Mouse (Mus musculus): ENCODE data around the gene Pitpnb. TPM values are rescaled to one million over a fixed set of nuclear protein-coding genes. Genes with fewer than 3 reads are reported as not detected.

The Pitpnb gene
- polyA plus RNA-seq, 1 experiment from 2014 or later = 61.2 TPM

DNA sequence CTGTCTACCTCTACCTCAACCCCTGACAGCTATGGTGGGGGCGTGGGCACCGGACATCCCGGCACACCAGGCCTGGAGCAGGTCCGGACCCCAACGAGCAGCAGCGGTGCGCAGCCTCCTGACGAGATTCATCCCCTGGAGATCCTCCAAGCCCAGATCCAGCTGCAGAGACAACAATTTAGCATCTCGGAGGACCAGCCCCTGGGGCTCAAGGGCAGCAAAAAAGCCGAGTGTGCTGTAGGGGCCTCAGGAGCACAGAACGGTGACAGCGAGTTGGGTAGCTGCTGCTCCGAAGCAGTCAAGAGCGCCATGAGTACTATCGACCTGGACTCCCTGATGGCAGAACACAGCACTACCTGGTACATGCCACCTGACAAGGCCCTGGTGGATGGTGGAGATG lies 90.9 kb downstream of the Pitpnb start:
- 78% methylated on average over 15 of the region's 15 CpGs for WGBS
- no peak for DNase-seq (ENCODE audit: low spot score)
- H3K9ac ChIP-seq (ENCODE audit: low read length) = 0 out of 2 replicates have a peak overlapping the region, but pooled peaks have one; percentile 31
- H3K27me3 ChIP-seq (ENCODE audit: control insufficient read depth, insufficient read depth, low read length) = peaks cover 7% of the 10 kb centered on the region; the same call in 1 of the 2 replicates
- peak overlapping the region; percentile 80 for H3K4me3 ChIP-seq (ENCODE audit: low read depth, low read length)
- H3K27ac ChIP-seq (replicated peaks) = no peak overlapping the region
- TF ChIP-seq CTCF (IDR thresholded peaks at IDR 0.05; ENCODE audit: low read depth) (no peak), EP300 (optimal IDR thresholded peaks at IDR 0.05) (no peak)
- no peaks in the 10 kb centered on the region for H3K36me3 ChIP-seq (ENCODE audit: control insufficient read depth, insufficient read depth, low read length)
- H3K9me3 ChIP-seq (ENCODE audit: control insufficient read depth, low read length) = no peaks in the 10 kb centered on the region
- peaks cover 12% of the 10 kb centered on the region for H3K4me1 ChIP-seq (replicated peaks; ENCODE audit: control insufficient read depth, insufficient read depth)
- ATAC-seq (ENCODE audit: low FRiP score, low TSS enrichment) = no peak
- peak overlapping the region; percentile 94 for H3K4me2 ChIP-seq (replicated peaks; ENCODE audit: low read depth)

DNA sequence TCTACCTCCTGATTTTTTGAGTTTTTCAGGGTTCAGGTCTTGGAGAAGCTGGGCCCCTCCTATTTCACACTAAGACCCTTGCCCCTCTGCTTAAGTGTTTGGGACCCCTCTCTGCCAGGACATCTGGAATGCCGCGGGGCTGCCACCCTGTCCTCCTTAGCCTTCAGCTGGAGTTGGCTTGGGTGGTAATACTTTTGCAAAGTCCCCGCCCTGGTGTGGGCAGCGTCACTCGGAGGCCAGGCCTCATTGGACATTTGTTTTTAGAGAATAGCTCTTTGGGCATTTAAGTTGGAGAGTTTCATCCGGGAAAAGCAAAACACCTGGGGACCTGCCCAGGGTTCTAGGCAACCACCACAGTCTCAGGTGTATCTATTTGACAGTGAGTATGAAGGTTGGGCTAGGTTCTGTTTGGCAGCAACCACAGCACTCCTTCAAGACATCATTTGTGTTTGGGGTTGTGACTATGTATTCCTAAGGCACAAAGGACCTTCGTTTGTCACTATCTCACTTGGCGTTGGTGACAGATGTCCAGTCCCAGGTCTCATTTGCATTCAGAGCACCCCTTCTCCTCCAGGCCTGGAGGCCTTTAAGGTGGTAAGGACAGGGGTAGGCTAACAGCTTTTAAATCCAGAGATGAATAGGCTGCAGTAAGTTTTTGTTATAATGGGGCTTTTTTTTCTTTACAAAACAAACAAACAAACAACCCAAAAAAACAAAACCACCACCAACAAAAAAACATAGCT lies 91.7 kb downstream of the Pitpnb start:
- H3K27ac ChIP-seq (replicated peaks) = no peak overlapping the region
- no peak for ATAC-seq (ENCODE audit: low FRiP score, low TSS enrichment)
- no peak overlapping the region for H3K9ac ChIP-seq (ENCODE audit: low read length)
- no peak overlapping the region for H3K4me3 ChIP-seq (ENCODE audit: low read depth, low read length)
- 60% methylated on average over 8 of the region's 8 CpGs for WGBS
- H3K36me3 ChIP-seq (ENCODE audit: control insufficient read depth, insufficient read depth, low read length) = no peaks in the 10 kb centered on the region
- H3K27me3 ChIP-seq (ENCODE audit: control insufficient read depth, insufficient read depth, low read length) = peaks cover 7% of the 10 kb centered on the region; the same call in 1 of the 2 replicates
- DNase-seq (ENCODE audit: low spot score) = no peak
- H3K4me2 ChIP-seq (replicated peaks; ENCODE audit: low read depth) = peak overlapping the region; percentile 94
- no peaks in the 10 kb centered on the region for H3K9me3 ChIP-seq (ENCODE audit: control insufficient read depth, low read length)
- peaks cover 13% of the 10 kb centered on the region for H3K4me1 ChIP-seq (replicated peaks; ENCODE audit: control insufficient read depth, insufficient read depth)
- TF ChIP-seq CTCF (IDR thresholded peaks at IDR 0.05; ENCODE audit: low read depth) (no peak), EP300 (optimal IDR thresholded peaks at IDR 0.05) (no peak)

DNA sequence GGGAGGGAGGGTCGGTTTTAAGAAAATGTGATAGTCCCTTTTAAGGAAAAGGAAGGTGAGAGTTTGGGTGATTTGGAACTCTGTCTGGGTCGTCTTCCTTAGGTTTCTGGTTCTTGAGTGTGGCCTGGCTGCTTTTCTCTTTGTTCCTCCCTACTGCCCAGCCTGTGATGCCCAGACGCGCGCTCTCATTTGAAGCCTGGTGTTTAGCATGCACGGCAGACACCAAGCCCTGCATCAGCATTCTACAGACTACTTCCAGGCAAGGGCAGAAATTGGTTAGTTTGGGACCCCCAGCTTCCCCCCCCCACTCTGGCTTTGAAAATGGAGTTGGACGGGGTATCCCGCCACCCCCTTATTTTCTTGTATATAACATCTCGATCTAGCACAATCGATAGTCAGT lies 92.4 kb downstream of the Pitpnb start:
- Histone ChIP-seq H3K9me3 (ENCODE audit: control insufficient read depth, low read length) (no peaks in the 10 kb centered on the region), H3K36me3 (ENCODE audit: control insufficient read depth, insufficient read depth, low read length) (no peaks in the 10 kb centered on the region), H3K9ac (ENCODE audit: low read length) (no peak overlapping the region), H3K4me2 (replicated peaks; ENCODE audit: low read depth) (peak overlapping the region; percentile 94), H3K27me3 (ENCODE audit: control insufficient read depth, insufficient read depth, low read length) (peaks cover 7% of the 10 kb centered on the region; the same call in 1 of the 2 replicates), H3K27ac (replicated peaks) (no peak overlapping the region), H3K4me3 (ENCODE audit: low read depth, low read length) (peak overlapping the region; percentile 17; the same call in 1 of the 2 replicates), H3K4me1 (replicated peaks; ENCODE audit: control insufficient read depth, insufficient read depth) (peaks cover 13% of the 10 kb centered on the region; the same call in 1 of the 2 replicates)
- no peak for ATAC-seq (ENCODE audit: low FRiP score, low TSS enrichment)
- no peak for DNase-seq (ENCODE audit: low spot score)
- TF ChIP-seq CTCF (IDR thresholded peaks at IDR 0.05; ENCODE audit: low read depth) = no peak
- no peak for TF ChIP-seq EP300 (optimal IDR thresholded peaks at IDR 0.05)
- 71% methylated on average over 10 of the region's 10 CpGs for WGBS

DNA sequence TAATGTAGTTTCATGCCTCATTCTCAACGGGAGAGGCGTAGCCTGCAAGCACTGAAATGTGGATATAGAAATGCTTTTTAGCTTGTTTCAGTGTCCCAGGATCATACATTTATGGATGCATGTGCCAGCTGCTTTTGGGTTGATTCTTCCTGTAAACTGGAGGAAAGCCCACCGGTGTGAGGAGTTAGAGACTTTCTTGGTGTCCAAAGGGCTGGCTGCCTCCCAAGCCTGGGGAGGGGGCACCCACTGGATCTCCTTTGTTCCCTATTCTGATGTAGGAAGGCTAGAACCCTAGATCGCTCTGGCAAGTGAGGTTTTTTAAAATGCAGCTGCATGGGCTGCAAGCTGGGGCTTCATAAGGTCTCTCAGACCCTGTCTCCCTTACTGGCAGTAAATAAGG lies 93.1 kb downstream of the Pitpnb start:
- WGBS = 68% methylated on average over 4 of the region's 4 CpGs
- Histone ChIP-seq H3K27ac (replicated peaks) (no peak overlapping the region), H3K27me3 (ENCODE audit: control insufficient read depth, insufficient read depth, low read length) (peaks cover 6% of the 10 kb centered on the region; the same call in 1 of the 2 replicates), H3K36me3 (ENCODE audit: control insufficient read depth, insufficient read depth, low read length) (no peaks in the 10 kb centered on the region), H3K4me3 (ENCODE audit: low read depth, low read length) (no peak overlapping the region; the same call in 1 of the 2 replicates), H3K9me3 (ENCODE audit: control insufficient read depth, low read length) (no peaks in the 10 kb centered on the region), H3K4me1 (replicated peaks; ENCODE audit: control insufficient read depth, insufficient read depth) (peaks cover 12% of the 10 kb centered on the region; the same call in 1 of the 2 replicates), H3K4me2 (replicated peaks; ENCODE audit: low read depth) (peak overlapping the region; percentile 94), H3K9ac (ENCODE audit: low read length) (no peak overlapping the region)
- TF ChIP-seq CTCF (IDR thresholded peaks at IDR 0.05; ENCODE audit: low read depth) = no peak
- no peak for TF ChIP-seq EP300 (optimal IDR thresholded peaks at IDR 0.05)
- ATAC-seq (ENCODE audit: low FRiP score, low TSS enrichment) = no peak
- no peak for DNase-seq (ENCODE audit: low spot score)

DNA sequence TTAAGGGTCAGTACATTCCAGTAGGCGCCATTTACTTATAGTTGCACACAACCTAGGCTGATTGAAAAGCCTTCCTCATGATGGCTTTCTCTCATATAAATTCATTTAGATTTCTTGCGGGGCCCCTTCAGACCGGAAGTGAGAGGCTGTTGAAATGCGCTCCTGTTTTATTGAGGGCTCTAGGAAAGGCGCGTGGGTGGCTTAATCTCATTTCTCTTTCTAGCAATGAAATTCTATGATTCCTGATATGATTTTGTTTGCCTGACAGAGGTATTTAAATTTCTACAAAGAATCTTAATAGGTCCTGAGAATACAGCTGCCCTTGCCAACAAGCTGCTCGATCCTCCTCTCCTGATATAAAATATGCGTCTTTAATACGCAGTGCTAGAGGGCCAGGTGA lies 95.2 kb downstream of the Pitpnb start:
- 77% methylated on average over 9 of the region's 9 CpGs for WGBS
- DNase-seq (ENCODE audit: low spot score) = no peak
- Histone ChIP-seq H3K9me3 (ENCODE audit: control insufficient read depth, low read length) (no peaks in the 10 kb centered on the region), H3K36me3 (ENCODE audit: control insufficient read depth, insufficient read depth, low read length) (no peaks in the 10 kb centered on the region), H3K9ac (ENCODE audit: low read length) (no peak overlapping the region), H3K27ac (replicated peaks) (no peak overlapping the region), H3K4me1 (replicated peaks; ENCODE audit: control insufficient read depth, insufficient read depth) (0 out of 2 replicates have a peak, but pooled peaks cover 2% of the 10 kb centered on the region), H3K4me2 (replicated peaks; ENCODE audit: low read depth) (no peak overlapping the region), H3K27me3 (ENCODE audit: control insufficient read depth, insufficient read depth, low read length) (no peaks in the 10 kb centered on the region), H3K4me3 (ENCODE audit: low read depth, low read length) (no peak overlapping the region)
- TF ChIP-seq EP300 (optimal IDR thresholded peaks at IDR 0.05) (no peak), CTCF (IDR thresholded peaks at IDR 0.05; ENCODE audit: low read depth) (no peak)
- ATAC-seq (ENCODE audit: low FRiP score, low TSS enrichment) = no peak

- WGBS = 48% methylated on average over 5 of the region's 5 CpGs
- TF ChIP-seq CTCF (IDR thresholded peaks at IDR 0.05; ENCODE audit: low read depth) = no peak
- TF ChIP-seq EP300 (optimal IDR thresholded peaks at IDR 0.05) = no peak
- Histone ChIP-seq H3K4me2 (replicated peaks; ENCODE audit: low read depth) (no peak overlapping the region), H3K9me3 (ENCODE audit: control insufficient read depth, low read length) (no peaks in the 10 kb centered on the region), H3K27ac (replicated peaks) (no peak overlapping the region), H3K27me3 (ENCODE audit: control insufficient read depth, insufficient read depth, low read length) (no peaks in the 10 kb centered on the region), H3K36me3 (ENCODE audit: control insufficient read depth, insufficient read depth, low read length) (no peaks in the 10 kb centered on the region), H3K9ac (ENCODE audit: low read length) (no peak overlapping the region), H3K4me3 (ENCODE audit: low read depth, low read length) (no peak overlapping the region), H3K4me1 (replicated peaks; ENCODE audit: control insufficient read depth, insufficient read depth) (0 out of 2 replicates have a peak, but pooled peaks cover 2% of the 10 kb centered on the region)
- ATAC-seq (ENCODE audit: low FRiP score, low TSS enrichment) (no peak), DNase-seq (ENCODE audit: low spot score) (no peak)
These were observed 95.7 kb downstream of the Pitpnb start for GRCm38 (mm10) chr5:111426249-111426648.

Measured in stomach, postnatal 0 days (tissue).